Mouse (Mus musculus): ENCODE measurements around the gene Rhobtb1.

DNA sequence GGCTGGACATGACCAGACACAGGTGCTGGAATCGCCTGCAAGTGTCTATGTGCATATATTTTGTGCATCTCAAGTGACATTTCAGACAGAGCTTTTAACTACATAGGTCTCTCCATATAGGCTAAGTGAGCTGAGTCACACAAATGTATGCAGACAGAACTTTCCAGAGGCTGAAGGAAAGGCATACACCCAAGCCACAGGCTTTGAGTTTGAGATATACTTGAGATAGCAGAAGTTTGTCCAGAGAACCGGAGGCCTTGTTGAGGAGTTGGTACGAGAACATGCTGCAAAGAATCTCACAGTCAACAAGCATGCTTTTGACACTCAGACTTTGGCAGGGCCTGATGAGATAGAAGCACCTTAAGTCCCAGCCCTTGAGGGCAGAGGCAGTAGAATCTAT, 151.4 kb downstream of the Rhobtb1 start:
- TF ChIP-seq CTCF (conservative IDR thresholded peaks at IDR 0.05; ENCODE audit: low read length), result no peak
- no peak for TF ChIP-seq NANOG (IDR thresholded peaks at IDR 0.05; ENCODE audit: borderline replicate concordance, low read length)
